Mouse (Mus musculus) intestine, embryonic 16.5 days (tissue): Measurements from ENCODE around the gene Fhit. TPM values are rescaled to one million over a fixed set of nuclear protein-coding genes. Genes with fewer than 3 reads are reported as not detected.

Experiments used
- ATAC-seq: fragments of 200-750 bp; cut with Nextera tagmentation; 2 replicates; pipeline ENCODE4 v1.8.0; 2017; ENCODE audit warnings: moderate TSS enrichment, moderate library complexity
- H3K27ac ChIP-seq: fragments of 300-500 bp; sonication (generic); 2 replicates; pipeline ENCODE4 v1.5.1; 2014; ENCODE audit warnings: mild to moderate bottlenecking, low read length
- H3K27me3 ChIP-seq: fragments of 300-500 bp; sonication (generic); replicated peaks from 2 replicates; pipeline ENCODE4 v1.6.1; 2014; ENCODE audit warnings: low read length, control low read depth, mixed read lengths; ENCODE audit not compliant: control insufficient read depth, insufficient read depth
- H3K36me3 ChIP-seq: fragments of 300-500 bp; sonication (generic); 2 replicates; pipeline ENCODE4 v1.6.1; 2014; ENCODE audit warnings: low read length, control low read depth; ENCODE audit not compliant: control insufficient read depth, insufficient read depth
- H3K4me1 ChIP-seq: fragments of 300-500 bp; sonication (generic); 2 replicates; pipeline ENCODE4 v1.6.1; 2014; ENCODE audit warnings: low read length, control low read depth, mixed read lengths; ENCODE audit not compliant: control insufficient read depth, insufficient read depth
- H3K4me2 ChIP-seq: fragments of 300-500 bp; sonication (generic); 2 replicates; pipeline ENCODE4 v1.6.1; 2014; ENCODE audit warnings: low read depth, low read length, control low read depth
- H3K4me3 ChIP-seq: fragments of 300-500 bp; sonication (generic); 2 replicates; pipeline ENCODE4 v1.5.1; 2014; ENCODE audit warnings: mild to moderate bottlenecking, low read length
- H3K9ac ChIP-seq: fragments of 300-500 bp; sonication (generic); 2 replicates; pipeline ENCODE4 v1.6.1; 2014; ENCODE audit warnings: low read depth, low read length
- H3K9me3 ChIP-seq: fragments of 300-500 bp; sonication (generic); 2 replicates; pipeline ENCODE4 v1.6.1; 2016; ENCODE audit warnings: low read length, control low read depth; ENCODE audit not compliant: control insufficient read depth
- WGBS: fragments of 180-500 bp; shearing (Covaris S2); extraction: QIAGEN DNeasy Blood & Tissue Kit; methylation state at CpG from one replicate; pipeline ENCODE4 v1.1.7; 2014; 5-methylcytosine and 5-hydroxymethylcytosine counted together
- polyA plus RNA-seq: library from polyadenylated mRNA; unstranded; fragments of >200 nt; fragmentation: Nextera tagmentation; extraction: Ambion mirVana; gene quantifications from 2 replicates; pipeline ENCODE4 v1.2.1, GENCODE M21; 2015

Gene Fhit
- polyA plus RNA-seq, 1 experiment from 2014 or later, result 14.7 TPM

- no peaks in the 10 kb centered on the region for H3K4me1 ChIP-seq
- WGBS, result 53% methylated on average over 3 of the region's 3 CpGs
- ATAC-seq, result no peak
- no peak overlapping the region for H3K9ac ChIP-seq
- H3K27ac ChIP-seq, result no peak overlapping the region
- no peaks in the 10 kb centered on the region for H3K9me3 ChIP-seq
- no peak overlapping the region for H3K4me3 ChIP-seq
- no peaks in the 10 kb centered on the region for H3K36me3 ChIP-seq
- H3K27me3 ChIP-seq, result no peaks in the 10 kb centered on the region
- no peak overlapping the region for H3K4me2 ChIP-seq
Observed at GRCm38 (mm10) chr14:9632537-9632936, 1529.3 kb downstream of the Fhit start.

GRCm38 (mm10) chr14:9623219-9624043 is 1538.4 kb downstream of the Fhit start:
- H3K36me3 ChIP-seq, result no peaks in the 10 kb centered on the region
- H3K27me3 ChIP-seq, result no peaks in the 10 kb centered on the region
- no peak overlapping the region for H3K4me2 ChIP-seq
- H3K4me1 ChIP-seq, result no peaks in the 10 kb centered on the region
- H3K9ac ChIP-seq, result no peak overlapping the region
- ATAC-seq, result no peak
- H3K27ac ChIP-seq, result no peak overlapping the region
- 49% methylated on average over 6 of the region's 6 CpGs for WGBS
- no peak overlapping the region for H3K4me3 ChIP-seq
- no peaks in the 10 kb centered on the region for H3K9me3 ChIP-seq

GRCm38 (mm10) chr14:9620902-9621540 is 1540.8 kb downstream of the Fhit start:
- Histone ChIP-seq H3K36me3 (no peaks in the 10 kb centered on the region), H3K4me1 (no peaks in the 10 kb centered on the region), H3K27ac (no peak overlapping the region), H3K4me3 (no peak overlapping the region), H3K4me2 (no peak overlapping the region), H3K9ac (no peak overlapping the region), H3K9me3 (no peaks in the 10 kb centered on the region), H3K27me3 (no peaks in the 10 kb centered on the region)
- 26% methylated on average over 3 of the region's 3 CpGs for WGBS
- peak; percentile 64; the same call in 1 of the 2 replicates for ATAC-seq

GRCm38 (mm10) chr14:9619840-9620239 is 1542.0 kb downstream of the Fhit start:
- H3K27me3 ChIP-seq, result no peaks in the 10 kb centered on the region
- H3K36me3 ChIP-seq, result no peaks in the 10 kb centered on the region
- WGBS, result 39% methylated on average over 1 of the region's 1 CpGs
- ATAC-seq, result no peak
- no peak overlapping the region for H3K9ac ChIP-seq
- no peak overlapping the region for H3K27ac ChIP-seq
- no peak overlapping the region for H3K4me3 ChIP-seq
- H3K9me3 ChIP-seq, result no peaks in the 10 kb centered on the region
- H3K4me2 ChIP-seq, result no peak overlapping the region
- no peaks in the 10 kb centered on the region for H3K4me1 ChIP-seq

- Histone ChIP-seq H3K9ac (no peak overlapping the region), H3K9me3 (no peaks in the 10 kb centered on the region), H3K4me2 (no peak overlapping the region), H3K4me1 (no peaks in the 10 kb centered on the region), H3K4me3 (no peak overlapping the region), H3K27me3 (no peaks in the 10 kb centered on the region), H3K36me3 (no peaks in the 10 kb centered on the region), H3K27ac (no peak overlapping the region)
- ATAC-seq, result no peak
- 91% methylated on average over 3 of the region's 3 CpGs for WGBS
Observed at GRCm38 (mm10) chr14:9613126-9613525, 1548.7 kb downstream of the Fhit start.

- no peak overlapping the region for H3K27ac ChIP-seq
- no peaks in the 10 kb centered on the region for H3K9me3 ChIP-seq
- ATAC-seq, result no peak
- 79% methylated on average over 7 of the region's 7 CpGs for WGBS
- H3K9ac ChIP-seq, result no peak overlapping the region
- H3K4me1 ChIP-seq, result no peaks in the 10 kb centered on the region
- H3K4me3 ChIP-seq, result no peak overlapping the region
- no peak overlapping the region for H3K4me2 ChIP-seq
- H3K36me3 ChIP-seq, result no peaks in the 10 kb centered on the region
- no peaks in the 10 kb centered on the region for H3K27me3 ChIP-seq
Observed at GRCm38 (mm10) chr14:9609120-9609519, 1552.7 kb downstream of the Fhit start.

GRCm38 (mm10) chr14:9606584-9607377 is 1555.1 kb downstream of the Fhit start:
- Histone ChIP-seq H3K4me3 (no peak overlapping the region), H3K36me3 (no peaks in the 10 kb centered on the region), H3K9me3 (no peaks in the 10 kb centered on the region), H3K4me2 (no peak overlapping the region), H3K9ac (no peak overlapping the region), H3K4me1 (no peaks in the 10 kb centered on the region), H3K27ac (no peak overlapping the region), H3K27me3 (no peaks in the 10 kb centered on the region)
- 40% methylated on average over 12 of the region's 12 CpGs for WGBS
- no peak for ATAC-seq

GRCm38 (mm10) chr14:9600271-9600670 is 1561.6 kb downstream of the Fhit start:
- no peak overlapping the region for H3K27ac ChIP-seq
- no peaks in the 10 kb centered on the region for H3K9me3 ChIP-seq
- no peak overlapping the region for H3K4me3 ChIP-seq
- no peaks in the 10 kb centered on the region for H3K36me3 ChIP-seq
- H3K4me2 ChIP-seq, result no peak overlapping the region
- H3K4me1 ChIP-seq, result no peaks in the 10 kb centered on the region
- no peak overlapping the region for H3K9ac ChIP-seq
- no peaks in the 10 kb centered on the region for H3K27me3 ChIP-seq
- ATAC-seq, result no peak

- Histone ChIP-seq H3K27ac (no peak overlapping the region), H3K9me3 (no peaks in the 10 kb centered on the region), H3K4me3 (no peak overlapping the region), H3K36me3 (no peaks in the 10 kb centered on the region), H3K4me1 (no peaks in the 10 kb centered on the region), H3K4me2 (no peak overlapping the region), H3K27me3 (no peaks in the 10 kb centered on the region), H3K9ac (no peak overlapping the region)
- WGBS, result 67% methylated on average over 5 of the region's 5 CpGs
- ATAC-seq, result no peak
Observed at GRCm38 (mm10) chr14:9597460-9597977, 1564.3 kb downstream of the Fhit start.
